Mouse (Mus musculus): ENCODE results near the gene Hoxa5.

The Hoxa5 gene

GRCm38 (mm10) chr6:52204050-52204752 is at the start of gene Hoxa5:
TSS of gene Hoxa5 (minus strand) at chr6:52204587.
- DNase-seq (ENCODE audit: low read depth, low spot score), result no peak

GRCm38 (mm10) chr6:52253511-52254500 is 49.4 kb upstream of the Hoxa5 start:
- no peak for DNase-seq (ENCODE audit: low read depth, low spot score)

- DNase-seq (ENCODE audit: low read depth, low spot score), result no peak
Observed at GRCm38 (mm10) chr6:52252775-52253376, 48.5 kb upstream of the Hoxa5 start.

GRCm38 (mm10) chr6:52252016-52252774 is 47.8 kb upstream of the Hoxa5 start:
- DNase-seq (ENCODE audit: low read depth, low spot score), result no peak

DNA sequence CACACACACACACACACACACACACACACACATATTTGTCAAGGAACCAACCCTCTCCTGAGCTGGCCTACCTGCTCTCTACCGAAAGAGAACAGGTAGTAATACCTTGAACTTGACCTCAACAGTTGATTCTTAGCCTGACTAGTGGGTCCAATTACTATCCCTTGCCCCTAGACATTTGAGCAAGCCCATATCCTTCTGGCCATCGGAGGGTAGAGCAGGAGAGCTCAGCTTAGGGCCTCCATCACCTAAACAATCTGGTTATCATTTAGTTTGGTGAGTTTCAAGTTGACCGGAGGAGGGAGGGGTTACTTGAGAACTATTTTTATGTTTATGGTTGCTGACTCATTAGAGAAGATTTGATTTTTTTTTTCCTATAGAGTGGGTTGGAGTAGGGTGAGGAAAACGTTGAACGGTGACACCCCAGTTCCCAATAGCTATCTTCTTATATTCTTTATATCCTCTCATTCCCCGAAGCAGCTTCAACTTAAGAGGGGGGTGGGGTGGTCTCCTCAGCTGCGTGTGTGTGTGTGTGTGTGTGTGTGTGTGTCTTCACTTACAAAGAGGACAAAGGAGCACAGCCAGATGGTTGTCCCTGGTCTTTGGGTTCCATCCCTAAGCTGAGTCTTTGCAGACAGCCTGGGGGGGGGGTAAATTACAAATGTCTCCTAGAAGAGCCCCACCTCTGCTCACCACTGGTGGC is 46.9 kb upstream of the Hoxa5 start:
- DNase-seq (ENCODE audit: low read depth, low spot score), result no peak

GRCm38 (mm10) chr6:52249826-52250225 is 45.4 kb upstream of the Hoxa5 start:
- no peak for DNase-seq (ENCODE audit: low read depth, low spot score)

GRCm38 (mm10) chr6:52249415-52249738 is 45.0 kb upstream of the Hoxa5 start:
- DNase-seq (ENCODE audit: low read depth, low spot score), result no peak

DNA sequence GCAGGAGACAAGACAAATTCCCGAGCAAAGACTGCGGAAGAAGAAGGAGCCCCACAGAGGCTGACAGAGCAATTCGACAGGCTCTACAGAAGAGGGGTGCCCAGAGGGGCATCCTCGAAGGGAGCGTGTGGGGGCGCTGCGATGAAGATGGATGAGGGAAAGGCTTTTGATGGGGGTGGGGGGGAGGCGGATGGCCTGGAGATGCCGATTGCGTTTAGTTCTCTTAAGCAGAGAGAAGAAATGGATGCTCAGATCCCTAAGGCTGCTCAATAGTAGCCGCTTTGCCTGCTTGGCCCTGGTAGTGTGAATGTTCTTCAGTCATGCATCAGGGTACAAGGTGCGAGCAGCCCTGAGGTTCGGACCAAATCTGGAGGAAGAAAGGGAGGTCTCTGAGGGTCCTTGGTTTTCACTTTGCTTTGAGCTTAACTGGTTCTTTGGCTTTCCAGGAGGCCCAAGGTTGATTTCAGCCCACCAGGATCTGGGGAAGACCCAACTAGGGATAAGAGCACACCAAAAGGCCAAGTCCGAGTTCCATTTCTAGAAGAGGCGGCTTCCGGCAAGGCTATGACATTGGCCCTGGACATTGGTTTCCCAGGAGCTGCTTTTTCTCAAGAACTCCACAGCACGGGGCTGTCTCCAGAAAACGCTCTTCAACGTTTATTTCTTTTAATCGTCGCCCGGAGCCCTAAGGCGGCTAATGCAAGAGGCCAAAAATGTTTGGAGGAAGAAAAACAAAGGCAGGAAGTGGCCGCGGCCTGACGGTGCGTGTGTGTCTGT is 44.4 kb upstream of the Hoxa5 start:
- DNase-seq (ENCODE audit: low read depth, low spot score), result no peak

DNA sequence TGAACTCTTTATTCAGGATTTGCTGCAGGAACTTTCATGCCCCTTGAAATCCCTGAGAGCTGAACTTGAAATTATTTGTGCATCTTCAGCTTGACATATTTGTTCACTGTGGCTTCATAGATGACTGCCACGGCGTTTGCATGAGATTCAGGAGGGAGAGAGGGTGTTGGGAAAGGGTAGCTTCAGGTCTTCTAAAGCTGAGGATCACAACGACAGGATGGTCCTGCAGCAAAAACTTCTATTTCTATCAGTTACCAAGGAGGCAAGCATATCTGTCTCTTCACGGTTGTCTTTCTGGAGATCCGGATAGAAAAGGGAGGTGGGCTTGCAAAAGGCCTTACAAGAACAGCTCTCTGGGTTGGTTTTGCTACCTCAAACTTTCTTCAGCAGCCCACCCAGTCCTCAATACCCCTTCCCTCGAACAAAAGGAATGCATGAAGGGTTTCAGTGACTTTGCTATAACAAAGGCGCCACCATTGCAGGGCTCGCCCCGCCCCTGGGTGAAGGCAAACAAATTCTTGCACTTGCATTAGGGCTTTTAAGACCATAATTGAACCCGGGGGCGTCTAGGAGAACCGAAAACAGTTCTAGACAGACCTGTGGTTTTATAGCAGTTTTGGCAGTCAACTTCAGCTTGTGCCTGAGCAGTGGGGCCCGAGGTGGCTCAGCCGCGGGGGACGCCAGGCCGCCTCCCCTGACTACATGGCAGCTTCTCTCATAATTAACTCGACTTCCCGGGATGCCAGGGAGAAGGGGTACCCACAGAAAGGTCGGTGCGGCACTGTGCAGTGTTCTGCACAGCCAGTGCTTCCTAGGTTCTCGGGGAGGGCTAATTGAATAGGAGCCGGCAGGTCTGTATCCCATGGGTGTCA is 43.6 kb upstream of the Hoxa5 start:
- no peak for DNase-seq (ENCODE audit: low read depth, low spot score)

DNA sequence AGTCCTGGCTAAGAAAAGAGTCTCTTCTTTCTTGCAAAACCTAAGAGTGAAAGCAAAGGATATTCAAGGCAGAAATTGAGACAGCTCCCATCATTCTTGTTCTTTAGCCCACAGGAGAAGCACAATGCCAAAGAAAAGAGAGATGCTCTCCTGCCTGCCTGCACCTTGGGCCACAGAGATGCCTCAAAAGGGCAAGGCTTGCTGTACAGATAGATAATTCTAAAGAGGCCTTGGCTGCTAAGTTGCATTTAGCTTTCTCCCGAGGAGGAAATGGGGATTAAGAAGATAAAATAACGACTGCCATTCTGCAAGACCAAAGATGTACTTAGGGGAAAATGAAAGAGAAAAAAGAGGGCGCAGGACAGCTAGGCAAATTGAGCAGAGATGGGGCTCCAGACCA is 42.5 kb upstream of the Hoxa5 start:
- no peak for DNase-seq (ENCODE audit: low read depth, low spot score)

GRCm38 (mm10) chr6:52246403-52246803 is 42.0 kb upstream of the Hoxa5 start:
- no peak for DNase-seq (ENCODE audit: low read depth, low spot score)

GRCm38 (mm10) chr6:52245757-52246142 is 41.4 kb upstream of the Hoxa5 start, which contains the start of gene Hoxa11:
TSS of gene Hoxa11 (minus strand) at chr6:52245810.
- DNase-seq (ENCODE audit: low read depth, low spot score), result no peak

DNA sequence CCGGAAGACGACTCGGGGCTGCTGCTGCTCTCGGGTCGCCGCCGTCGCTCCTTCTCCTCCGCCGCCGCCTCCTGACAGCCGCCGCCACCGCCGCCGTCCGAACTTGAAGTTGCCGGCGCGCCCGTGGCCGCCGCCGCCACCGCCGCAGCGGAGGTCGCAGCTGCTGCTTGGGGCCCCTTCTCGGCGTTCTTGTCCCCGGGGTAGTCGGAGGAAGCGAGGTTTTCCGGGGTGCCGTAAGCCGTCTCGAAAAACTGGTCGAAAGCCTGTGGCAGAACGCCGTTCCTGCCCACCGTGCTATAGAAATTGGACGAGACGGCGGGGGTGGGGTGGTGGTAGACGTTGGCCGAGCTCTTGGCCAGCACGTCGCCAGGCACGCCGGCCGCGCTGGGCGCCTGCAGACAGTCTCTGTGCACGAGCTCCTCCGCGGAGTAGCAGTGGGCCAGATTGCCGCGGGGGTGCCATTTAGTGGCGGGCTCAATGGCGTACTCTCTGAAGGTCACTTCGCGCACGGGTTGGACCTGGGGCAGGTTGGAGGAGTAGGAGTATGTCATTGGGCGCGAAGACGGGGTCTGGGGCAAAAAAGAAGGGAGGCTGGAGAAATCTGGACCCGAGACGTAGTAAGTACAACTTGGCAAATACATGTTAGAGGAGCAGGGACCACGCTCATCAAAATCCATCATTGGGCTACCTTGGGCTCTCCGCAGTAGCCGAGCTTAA is 40.8 kb upstream of the Hoxa5 start:
- DNase-seq (ENCODE audit: low read depth, low spot score), result no peak

DNA sequence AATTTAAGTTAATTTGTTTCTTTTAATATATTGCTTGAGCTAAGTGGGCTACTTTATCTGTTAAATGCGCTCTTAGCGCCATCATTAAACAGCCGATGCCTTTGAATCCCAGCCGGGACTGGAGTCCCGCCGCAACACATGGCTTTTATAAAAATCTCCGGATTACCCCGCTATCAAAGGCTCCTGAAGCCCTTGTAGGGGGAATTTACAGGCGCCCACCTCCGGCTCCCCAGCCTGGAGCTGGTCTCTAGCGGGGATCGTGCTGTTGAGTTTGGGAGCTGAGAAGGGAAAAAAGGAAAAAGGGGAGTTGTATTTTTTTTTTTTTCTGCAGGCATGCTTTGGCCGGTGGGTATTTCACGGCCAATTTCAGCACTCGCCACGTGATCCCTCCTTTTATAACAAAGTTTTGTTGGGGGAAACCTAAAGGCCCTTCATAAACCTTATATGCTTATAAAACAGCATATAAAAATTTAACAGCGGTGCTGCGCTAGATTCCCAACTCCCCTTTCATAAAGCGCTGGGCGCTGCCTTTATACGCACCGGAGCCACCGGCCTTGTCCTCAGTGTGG is 40.2 kb upstream of the Hoxa5 start:
- no peak for DNase-seq (ENCODE audit: low read depth, low spot score)

- no peak for DNase-seq (ENCODE audit: low read depth, low spot score)
Observed at GRCm38 (mm10) chr6:52243681-52244121, 39.3 kb upstream of the Hoxa5 start.

DNA sequence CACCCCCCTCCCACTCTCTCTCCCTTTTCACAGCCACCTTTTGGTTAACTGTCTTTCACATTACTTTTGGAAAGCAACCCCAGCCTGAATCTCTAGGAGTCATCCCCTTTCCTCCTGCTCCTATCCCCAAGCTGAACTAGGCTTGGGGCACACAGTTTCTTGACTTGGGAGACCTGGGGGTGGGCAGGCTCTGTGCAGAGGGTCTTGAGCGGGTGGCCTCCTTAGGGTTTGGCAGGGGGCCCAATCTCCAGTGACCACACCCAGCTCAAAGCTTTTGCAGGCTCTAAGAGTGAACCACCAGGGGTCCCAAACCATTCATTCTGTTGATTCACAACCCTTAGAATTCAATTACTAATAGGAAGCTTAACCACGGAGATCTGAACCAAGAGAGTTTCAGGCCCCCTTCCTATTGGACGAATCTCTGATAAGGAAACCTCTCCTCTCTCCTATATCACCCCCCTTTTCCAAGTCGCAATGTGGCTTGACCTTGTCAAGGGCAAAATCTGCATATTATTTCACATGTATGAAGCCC is 38.5 kb upstream of the Hoxa5 start:
- no peak for DNase-seq (ENCODE audit: low read depth, low spot score)

- no peak for DNase-seq (ENCODE audit: low read depth, low spot score)
Observed at GRCm38 (mm10) chr6:52241001-52241621, 36.7 kb upstream of the Hoxa5 start.

Data from CD4-positive helper T cell, adult 2 months (primary cell).